Mouse (Mus musculus): ENCODE data around the gene Trdn.

DNA sequence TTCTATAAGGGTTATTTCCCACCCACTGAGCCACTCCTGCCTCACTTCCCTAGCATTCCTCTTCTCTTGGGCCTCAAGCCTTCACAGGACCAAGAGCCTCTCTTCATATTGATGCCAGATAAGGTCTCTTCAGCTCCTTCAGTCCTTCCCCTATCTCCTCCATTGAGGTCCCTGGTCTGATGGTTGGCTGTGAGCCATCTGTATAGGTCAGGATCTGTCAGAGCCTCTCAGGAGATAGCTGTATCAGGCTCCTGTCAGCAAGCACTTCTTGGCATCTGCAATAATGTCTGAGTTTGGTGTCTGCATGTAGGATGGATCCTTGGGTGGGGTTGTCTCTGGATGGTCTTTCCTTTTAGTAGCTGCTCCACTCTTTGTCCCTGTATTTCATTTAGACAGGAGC, 42.7 kb downstream of the Trdn start:
- TF ChIP-seq CTCF (IDR thresholded peaks at IDR 0.05; ENCODE audit: insufficient read depth, low read length) (no peak), POLR2A (IDR thresholded peaks at IDR 0.05; ENCODE audit: borderline replicate concordance, extremely low read depth, low read depth, low read length) (no peak)

Data from lung, adult 2 months (tissue).